ENCODE assay signal across 9 mouse cellular contexts in genomic region chr5:66675983-66676382, GRCm38 (mm10). TPM values are rescaled to one million over a fixed set of nuclear protein-coding genes. Genes with fewer than 3 reads are reported as not detected.
DNase-seq lines count a peak whose midpoint lies in the region; ATAC-seq and TF ChIP-seq lines count a peak whose summit lies in the region.
"Had no signal": no experiment of that assay in that cellular context is flagged by ENCODE, and none has a peak within 500 bp of the region (broad histone marks: within the 10 kb centered on the region; RNA-seq: fewer than 3 reads in every experiment).

Gene Uchl1 (plus strand): TSS chr5:66676091.

- peak; percentile 29 to 36 for DNase-seq in heart, postnatal 36 days
- DNase-seq in layer of hippocampus, adult 18-20 months (ENCODE audit: low spot score in 2 of 2): peak; percentile 93 to 97
- peak; percentile 10 for DNase-seq in ovary, postnatal 10 days (ENCODE audit: low spot score)
- peak; percentile 73 to 74 for DNase-seq in thymus, postnatal 10 days (ENCODE audit: low spot score in 2 of 2)

- H3K9me3 ChIP-seq in ES-Bruce4 (replicated peaks; ENCODE audit: control insufficient read depth, insufficient read depth, low read length, poor library complexity, severe bottlenecking): no peaks in the 10 kb centered on the region
- no peaks in the 10 kb centered on the region for H3K9me3 ChIP-seq in forebrain, embryonic 15.5 days
- H3K9me3 ChIP-seq in liver, embryonic 16.5 days (replicated peaks; ENCODE audit: control insufficient read depth, low read length): no peaks in the 10 kb centered on the region

- peak; percentile 51; the same call in 1 of the 2 replicates for TF ChIP-seq EP300 in ES-Bruce4 (IDR thresholded peaks at IDR 0.05; ENCODE audit: insufficient read depth, low read depth, low read length)

- 0% methylated on average over 20 of the region's 20 CpGs for WGBS in forebrain, embryonic 15.5 days
- WGBS in liver, embryonic 16.5 days (ENCODE audit: insufficient replicate concordance): under 1% methylated on average over 20 of the region's 20 CpGs

- TF ChIP-seq CTCF in ES-Bruce4 (IDR thresholded peaks at IDR 0.05; ENCODE audit: low read depth, low read length): no peak

- H3K36me3 ChIP-seq in ES-Bruce4 (ENCODE audit: control insufficient read depth, insufficient read depth, low read length, poor library complexity, severe bottlenecking): peaks cover 14% of the 10 kb centered on the region
- peaks cover 7% of the 10 kb centered on the region; the same call in 1 of the 2 replicates for H3K36me3 ChIP-seq in forebrain, embryonic 15.5 days
- H3K36me3 ChIP-seq in liver, embryonic 16.5 days (ENCODE audit: control insufficient read depth, insufficient read depth): no peaks in the 10 kb centered on the region

- intact Hi-C loops in heart, postnatal 36 days (cut with DNase I): no loop called here

- H3K4me3 ChIP-seq in ES-Bruce4 (ENCODE audit: low read depth, low read length): peak within 1 kb of the TSS; percentile 82
- H3K4me3 ChIP-seq in forebrain, embryonic 15.5 days: peak within 1 kb of the TSS; percentile 63
- H3K4me3 ChIP-seq in liver, embryonic 16.5 days (ENCODE audit: low read depth, low read length): peak within 1 kb of the TSS; percentile 32

- H3K27ac ChIP-seq in ES-Bruce4 (ENCODE audit: insufficient read depth, low read length): no peak within 1 kb of the TSS
- peak within 1 kb of the TSS; percentile 78 for H3K27ac ChIP-seq in forebrain, embryonic 15.5 days (replicated peaks)
- H3K27ac ChIP-seq in liver, embryonic 16.5 days (ENCODE audit: low read length): no peak within 1 kb of the TSS

- peak within 1 kb of the TSS; percentile 50 for H3K9ac ChIP-seq in ES-Bruce4 (ENCODE audit: low read depth, poor library complexity, severe bottlenecking)
- H3K9ac ChIP-seq in forebrain, embryonic 15.5 days (replicated peaks): peak within 1 kb of the TSS; percentile 72
- H3K9ac ChIP-seq in liver, embryonic 16.5 days (ENCODE audit: low read depth, low read length): no peak within 1 kb of the TSS

- H3K4me2 ChIP-seq in forebrain, embryonic 15.5 days (replicated peaks): peak within 1 kb of the TSS; percentile 63
- peak within 1 kb of the TSS; percentile 53 for H3K4me2 ChIP-seq in liver, embryonic 16.5 days (ENCODE audit: low read depth, low read length)

- peaks cover 3% of the 10 kb centered on the region for H3K4me1 ChIP-seq in ES-Bruce4 (ENCODE audit: control insufficient read depth, insufficient read depth, low read length)
- peaks cover 47% of the 10 kb centered on the region for H3K4me1 ChIP-seq in forebrain, embryonic 15.5 days
- H3K4me1 ChIP-seq in liver, embryonic 16.5 days (ENCODE audit: control insufficient read depth, low read depth, low read length): no peaks in the 10 kb centered on the region; the same call in 1 of the 2 replicates

- H3K27me3 ChIP-seq in ES-Bruce4 (ENCODE audit: control insufficient read depth, insufficient read depth, low read length, poor library complexity, severe bottlenecking): no peaks in the 10 kb centered on the region
- H3K27me3 ChIP-seq in forebrain, embryonic 15.5 days: no peaks in the 10 kb centered on the region
- peaks cover 40% of the 10 kb centered on the region for H3K27me3 ChIP-seq in liver, embryonic 16.5 days (ENCODE audit: control insufficient read depth, insufficient read depth, low read depth, low read length)
- H3K27me3 ChIP-seq: CH12.LX had no signal

- TF ChIP-seq POLR2A in ES-Bruce4 (IDR thresholded peaks at IDR 0.05; ENCODE audit: insufficient read depth, low read length): peak; percentile 82

- ATAC-seq in cerebellum, adult (ENCODE audit: insufficient number of reproducible peaks, low FRiP score, low TSS enrichment): peak; percentile 90
- peak; percentile 93 for ATAC-seq in forebrain, embryonic 15.5 days (replicated peaks)
- no peak for ATAC-seq in liver, embryonic 16.5 days (ENCODE audit: low read depth)

RNA-seq across cellular contexts. Expression of gene Uchl1, which starts in this region (rescaled TPM):
- 53.0 and 54.8 TPM in 2 replicates for polyA plus RNA-seq in ES-Bruce4 (2011; ENCODE audit: insufficient read depth, insufficient read length, low read depth, missing spikeins)
- 1,253 and 1,277 TPM in 2 replicates for polyA plus RNA-seq in forebrain, embryonic 15.5 days (2015; fragmentation: Nextera tagmentation; extraction: Ambion mirVana)
- total RNA-seq in heart, postnatal 36 days (2021): 1 to 10 TPM; 8.5 to 8.8 TPM
- total RNA-seq in layer of hippocampus, adult 18-20 months (2021): 100 to 1,000 TPM; 839 to 868 TPM
- polyA plus RNA-seq in liver, embryonic 16.5 days (2015; fragmentation: Nextera tagmentation; extraction: Ambion mirVana): 1.4 and 2.0 TPM in 2 replicates
- total RNA-seq: CH12.LX had no signal

Comparison
In these comparisons a context has a peak if more than half of its experiments do, and no peak if none do; other contexts are left out.
1. RNA of gene Uchl1 (total RNA-seq): 839 to 868 TPM in layer of hippocampus, adult 18-20 months; 8.5 to 8.8 TPM in heart, postnatal 36 days; every median in the first group is over 10 times any median in the second.
2. RNA of gene Uchl1 (polyA plus RNA-seq): 1,253 to 1,277 TPM in forebrain, embryonic 15.5 days; 53.0 to 54.8 TPM in ES-Bruce4 and 1.4 to 2.0 TPM in liver, embryonic 16.5 days; every median in the first group is over 10 times any median in the second.
3. H3K4me3 ChIP-seq: peak in every context shown above with its lines; median percentile 82 in ES-Bruce4; 63 in forebrain, embryonic 15.5 days; 32 in liver, embryonic 16.5 days.
4. DNase-seq: peak in every context shown above with its lines; median percentile 95 in layer of hippocampus, adult 18-20 months; 74 in thymus, postnatal 10 days; 32 in heart, postnatal 36 days; 10 in ovary, postnatal 10 days.